Mouse (Mus musculus): ENCODE results near the gene Gm45753.

DNA sequence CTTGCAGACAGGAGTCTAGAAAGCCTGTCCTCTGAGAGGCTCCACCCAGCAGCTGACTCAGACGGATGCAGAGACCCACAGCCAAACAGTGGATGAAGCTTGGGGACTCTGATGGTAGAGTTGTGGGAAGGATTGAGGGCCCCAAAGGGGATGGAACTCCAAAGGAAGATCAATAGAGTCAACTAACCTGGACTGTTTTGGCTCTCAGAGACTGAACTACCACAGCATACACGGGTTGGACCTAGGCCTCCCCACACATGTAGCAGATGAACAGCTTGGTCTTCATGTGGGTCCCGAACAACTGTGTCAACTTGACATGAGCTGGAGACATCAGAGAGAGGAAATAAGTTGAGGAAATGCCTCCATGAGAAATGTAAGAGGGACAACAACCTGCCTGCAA lies 45.4 kb downstream of the Gm45753 start:
- TF ChIP-seq CTCF (IDR thresholded peaks at IDR 0.05; ENCODE audit: low read depth, low read length): no peak
- no peak for TF ChIP-seq EP300 (IDR thresholded peaks at IDR 0.05; ENCODE audit: insufficient read depth, low read depth, low read length)
- TF ChIP-seq POLR2A (IDR thresholded peaks at IDR 0.05; ENCODE audit: insufficient read depth, low read length): no peak
